Mouse (Mus musculus) thymus, postnatal 14 days (tissue): ENCODE data around the gene Mettl7a1.
"Not testable (repeated sequence)": the region's sequence is repeated elsewhere in the genome, so short reads cannot be mapped to it uniquely, and the experiment has no call there.

Experiments used
- DNase-seq: peaks from one replicate; pipeline ENCODE4 v3.0.0; 2021

Gene Mettl7a1

DNA sequence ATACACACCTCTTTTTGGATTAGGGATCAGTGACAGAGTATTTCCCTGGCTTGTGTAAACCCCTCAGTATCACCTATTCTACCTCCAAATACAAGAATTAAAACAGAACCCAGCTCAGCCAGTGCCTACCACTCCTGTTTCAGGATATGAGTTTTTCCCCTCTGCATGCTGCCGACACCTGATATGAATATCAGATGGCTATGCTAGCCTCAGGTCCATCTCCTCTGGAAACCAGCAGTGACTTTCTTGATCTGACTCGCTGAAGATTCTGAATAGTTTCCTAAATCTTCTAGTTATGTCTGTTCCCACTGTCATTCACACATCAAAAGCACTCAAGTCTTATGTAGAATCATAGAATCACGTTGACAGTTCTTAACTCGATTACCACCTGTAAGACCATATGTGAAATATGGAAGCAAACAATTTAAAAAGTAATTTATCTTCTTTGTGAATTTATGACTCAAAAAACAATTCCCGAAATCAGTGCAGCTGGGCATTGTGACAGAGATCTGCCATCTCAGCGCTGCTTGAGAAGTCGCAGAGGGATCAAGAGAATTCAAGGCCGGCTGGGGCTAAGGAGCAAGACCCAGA is 417 bp upstream of the Mettl7a1 start:
- DNase-seq, result no peak

DNA sequence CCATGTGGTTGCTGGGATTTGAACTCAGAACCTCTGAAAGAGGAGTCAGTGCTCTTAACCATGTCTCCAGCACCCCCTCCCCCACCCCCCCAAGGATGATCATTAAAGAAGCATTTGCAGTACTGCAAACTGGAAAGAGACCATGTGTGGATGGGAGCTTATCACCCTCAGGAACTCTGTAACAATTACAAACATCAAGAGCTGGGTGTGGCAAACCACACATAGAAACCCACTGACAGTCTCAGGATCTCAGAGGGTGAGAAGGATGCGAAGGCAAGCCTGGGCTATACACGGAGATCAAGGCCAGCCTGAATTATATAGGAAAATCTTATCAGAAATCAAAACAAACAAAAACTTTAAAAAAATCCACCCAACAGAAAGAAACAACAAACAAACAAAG is 2.3 kb downstream of the Mettl7a1 start:
- no peak for DNase-seq

DNA sequence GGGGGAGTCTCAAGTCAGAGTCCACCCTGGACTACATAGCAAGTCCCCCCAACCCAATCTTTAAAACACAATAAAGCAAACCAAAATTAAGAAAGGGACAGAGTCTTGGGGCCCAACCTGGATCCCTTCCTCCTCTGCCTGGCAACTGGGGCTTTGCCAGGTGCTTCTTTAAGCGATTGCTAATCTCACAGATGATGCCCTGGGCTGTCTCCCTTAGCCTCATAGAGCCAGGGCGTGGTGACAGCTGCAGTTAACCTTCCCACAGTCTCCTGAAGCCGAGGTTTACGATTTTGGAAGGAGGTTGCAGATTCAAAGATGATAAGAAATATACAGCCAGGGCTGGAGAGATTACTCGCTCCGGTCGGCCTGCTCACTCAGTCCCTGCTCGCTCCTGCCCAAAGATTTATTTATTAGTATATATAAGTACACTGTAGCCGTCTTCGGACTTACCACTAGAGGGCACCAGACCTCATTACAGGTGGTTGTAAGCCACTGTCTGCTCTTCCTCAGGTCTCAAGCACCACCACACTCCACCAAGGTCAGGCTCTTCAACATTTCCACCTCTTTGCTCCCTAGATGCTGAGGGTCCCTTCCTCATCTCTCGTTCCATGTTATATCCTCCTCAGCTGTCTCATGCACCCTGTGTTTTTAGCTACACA is 3.6 kb downstream of the Mettl7a1 start:
- peak; percentile 52 for DNase-seq

DNA sequence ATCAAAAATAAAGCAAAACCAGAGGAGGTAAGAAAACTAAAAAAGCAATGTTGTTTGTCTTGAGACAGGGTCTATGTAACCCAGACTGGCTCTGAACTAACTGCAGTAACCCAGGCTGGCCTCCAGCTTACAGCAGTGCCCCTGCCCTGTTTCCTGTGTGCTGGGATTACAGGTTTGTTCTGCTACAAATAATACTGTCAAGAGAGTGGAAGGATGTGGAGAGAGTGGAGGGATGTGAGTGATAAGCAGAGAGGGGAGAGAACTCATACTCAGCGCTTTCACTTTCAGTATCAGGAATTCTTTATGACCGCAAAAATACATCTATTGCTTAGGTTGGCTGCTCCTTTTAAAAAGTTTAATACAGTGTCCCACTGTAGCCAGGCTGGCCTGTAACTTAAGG is 8.4 kb downstream of the Mettl7a1 start:
- no peak for DNase-seq

DNA sequence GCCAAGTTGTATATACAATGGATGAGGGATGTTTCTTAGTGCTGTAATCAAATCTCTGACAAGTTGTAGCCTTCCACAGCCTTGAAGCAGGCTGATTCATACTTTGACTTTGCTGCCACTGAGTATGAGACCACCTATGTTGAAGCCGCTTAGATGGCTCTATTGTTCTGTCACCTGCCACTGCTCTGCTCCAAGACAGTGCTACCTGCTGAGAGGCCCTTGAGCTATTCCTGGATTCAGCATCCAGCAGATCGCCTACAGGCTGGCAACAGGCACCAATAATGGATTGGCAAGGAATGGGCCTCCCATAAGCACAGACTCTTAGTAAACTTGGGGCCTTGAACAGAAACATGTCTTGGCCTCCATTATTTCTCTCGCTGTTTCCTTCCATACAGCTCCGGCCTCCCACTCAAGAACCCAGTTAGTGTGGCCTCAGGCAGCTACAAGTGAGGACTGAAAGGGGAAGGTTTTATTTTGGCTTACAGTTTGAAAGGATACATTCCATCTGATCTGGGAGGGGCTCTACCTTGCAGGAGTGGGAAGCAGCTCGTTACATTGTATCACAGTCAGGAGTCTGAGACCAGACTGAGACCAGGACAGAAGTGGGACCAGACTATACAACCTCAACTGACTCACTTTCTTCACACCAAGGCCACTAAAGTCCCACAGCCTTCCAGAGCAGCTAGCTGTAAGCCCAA is 10.7 kb downstream of the Mettl7a1 start:
- no peak for DNase-seq

DNA sequence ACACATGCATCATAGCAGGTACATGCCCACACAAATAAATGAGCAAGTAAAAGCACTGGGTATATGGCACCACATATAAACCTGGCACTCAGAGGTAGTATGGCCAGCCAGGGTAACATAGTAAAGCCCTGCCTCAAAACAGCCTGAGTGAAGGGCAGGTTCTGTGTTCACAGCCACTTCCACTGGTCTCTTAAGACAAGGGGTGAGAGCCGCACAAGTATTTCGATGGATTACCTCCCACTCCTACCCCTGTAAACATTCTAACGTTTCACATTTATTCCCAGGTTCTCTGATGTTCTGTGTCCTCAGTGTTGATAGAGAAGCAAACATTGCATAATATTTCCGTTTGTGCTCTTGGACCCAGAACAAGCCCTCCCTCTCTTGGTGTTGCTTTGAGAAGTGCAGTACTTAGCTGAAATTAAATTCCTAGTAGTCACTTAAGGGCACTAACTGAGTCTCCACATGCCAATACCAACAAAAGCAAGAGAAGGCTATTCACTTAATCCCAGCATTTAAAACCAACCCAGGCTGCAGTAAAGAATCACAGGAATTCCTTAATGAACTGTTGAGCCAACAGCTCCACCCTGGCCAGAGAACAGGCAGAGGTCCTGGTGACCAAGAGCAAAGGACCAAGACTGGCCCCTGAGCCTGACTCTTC is 14.2 kb downstream of the Mettl7a1 start:
- not testable (repeated sequence) for DNase-seq

DNA sequence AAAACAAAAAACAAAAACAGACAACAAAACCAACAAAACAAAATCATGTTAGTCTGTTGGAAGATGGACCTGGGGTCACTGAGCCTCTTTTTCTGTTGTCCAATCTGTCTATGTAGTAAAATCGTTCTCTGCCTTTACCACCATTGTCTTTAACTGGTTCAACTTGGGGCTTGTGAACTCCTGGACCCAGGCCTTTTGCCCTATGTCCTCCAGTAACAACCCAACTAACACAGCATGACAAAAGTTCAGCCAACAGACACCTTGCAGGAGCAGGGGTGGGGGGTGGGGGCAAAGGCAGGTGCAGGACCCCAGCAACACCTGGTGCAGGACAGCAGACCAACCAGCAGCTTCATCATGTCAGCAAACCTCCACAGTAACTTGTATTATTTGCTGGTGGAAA is 15.9 kb downstream of the Mettl7a1 start:
- DNase-seq, result no peak

DNA sequence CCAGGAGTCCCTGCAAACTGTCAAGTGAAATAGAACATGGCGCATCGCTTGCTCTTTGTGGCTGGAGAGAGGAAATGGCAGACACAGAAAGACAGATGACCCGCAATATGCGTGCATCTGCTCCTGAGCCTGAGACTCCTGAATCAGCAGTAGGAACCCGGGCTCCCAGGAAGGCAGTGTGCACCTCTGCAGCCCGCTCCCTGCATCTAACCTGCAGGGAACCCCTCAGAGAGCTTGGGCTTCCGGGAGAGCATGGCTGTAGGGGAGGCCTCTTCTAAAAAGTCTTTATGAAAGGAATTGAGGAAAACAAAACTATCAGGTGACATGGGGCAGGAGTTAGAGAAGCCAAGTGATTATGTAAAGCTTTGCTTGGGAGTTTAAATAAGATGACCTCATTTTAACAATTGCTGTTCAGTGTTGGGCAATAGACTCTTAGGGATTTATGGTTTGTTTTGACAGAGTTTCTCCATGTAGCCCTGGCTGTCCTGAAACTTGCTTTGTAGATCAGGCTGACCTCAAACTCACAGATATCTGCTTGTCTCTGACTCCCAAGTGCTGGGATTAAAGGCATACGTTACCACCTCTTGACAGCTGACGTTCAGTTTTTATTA is 16.5 kb downstream of the Mettl7a1 start:
- DNase-seq, result no peak

DNA sequence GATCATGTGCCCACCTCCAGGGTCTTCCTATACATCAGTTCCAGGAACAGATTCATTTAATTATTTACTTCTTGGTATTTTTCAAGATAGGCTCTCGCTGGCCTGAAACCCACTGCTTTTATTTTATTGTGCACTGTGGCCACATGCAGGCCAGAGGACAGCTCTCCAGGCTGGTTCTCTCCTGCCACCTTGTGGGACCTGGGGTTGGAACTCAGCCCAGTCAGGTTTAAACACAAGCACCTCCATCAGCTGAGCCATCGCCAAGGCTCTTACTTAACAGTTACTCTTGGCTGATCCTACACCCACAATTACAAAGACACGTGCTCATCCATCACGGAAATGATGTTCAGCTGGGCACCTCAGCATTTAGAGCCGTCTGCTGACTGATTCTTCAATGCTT is 17.2 kb downstream of the Mettl7a1 start:
- DNase-seq, result no peak

DNA sequence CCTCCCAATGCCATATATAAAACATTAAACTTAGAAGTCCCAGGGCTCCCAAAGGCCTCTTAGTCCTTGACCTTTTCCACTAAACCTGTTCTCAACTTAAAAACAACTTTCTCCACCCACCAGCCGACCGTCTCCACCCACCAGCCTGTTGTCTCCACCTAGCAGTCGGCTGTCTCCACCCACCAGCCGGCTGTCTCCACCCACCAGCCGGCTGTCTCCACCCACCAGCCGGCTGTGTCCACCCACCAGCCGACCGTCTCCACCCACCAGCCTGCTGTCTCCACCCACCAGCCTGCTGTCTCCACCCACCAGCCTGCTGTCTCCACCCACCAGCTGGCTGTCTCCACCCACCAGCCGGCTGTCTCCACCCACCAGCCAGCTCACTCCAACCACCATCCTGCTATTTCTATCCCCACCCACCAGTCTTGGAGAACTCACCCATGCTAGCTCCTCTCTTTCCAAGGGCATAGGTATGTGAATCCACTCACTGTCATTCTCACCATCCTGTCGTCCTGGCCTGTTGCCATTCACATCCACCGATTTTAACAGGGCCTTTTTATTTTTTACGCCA is 20.2 kb downstream of the Mettl7a1 start:
- DNase-seq, result no peak

DNA sequence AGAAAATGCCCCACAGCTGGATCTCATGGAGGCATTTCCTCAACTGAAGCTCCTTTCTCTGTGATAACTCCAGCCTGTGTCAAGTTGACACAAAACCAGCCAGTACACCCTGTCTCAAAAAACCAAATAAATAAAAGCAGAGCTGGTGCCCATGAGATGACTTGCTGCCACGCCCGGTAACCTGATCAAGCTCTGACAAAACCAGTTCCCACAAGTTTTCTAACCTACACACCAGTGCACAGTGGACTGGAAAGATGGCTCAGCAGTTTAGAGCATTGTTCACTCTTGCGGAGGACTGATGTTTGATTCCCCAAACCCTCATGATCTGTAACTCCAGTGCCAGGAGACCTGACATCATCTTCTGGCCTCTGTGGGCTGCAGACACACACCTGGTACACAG is 21.3 kb downstream of the Mettl7a1 start:
- no peak for DNase-seq

DNA sequence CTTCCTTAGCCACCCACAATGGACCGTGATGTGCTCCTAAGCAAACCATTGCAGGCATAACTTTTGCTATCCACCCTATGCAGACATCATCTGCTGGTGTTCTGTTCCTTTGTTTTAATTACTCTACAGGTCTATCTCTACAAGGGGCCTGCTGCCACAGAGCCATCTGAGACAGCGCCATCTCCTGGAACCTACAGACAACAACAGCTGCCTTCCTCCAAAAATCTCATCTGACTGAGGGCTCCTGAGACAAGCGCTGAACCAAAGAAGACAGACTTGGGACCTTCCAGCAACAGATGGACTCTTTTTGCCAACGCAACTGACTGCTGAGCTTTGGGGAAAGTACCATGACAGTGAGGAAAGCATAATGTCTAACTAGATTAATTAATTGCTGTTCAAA is 24.1 kb downstream of the Mettl7a1 start:
- not testable (repeated sequence) for DNase-seq

DNA sequence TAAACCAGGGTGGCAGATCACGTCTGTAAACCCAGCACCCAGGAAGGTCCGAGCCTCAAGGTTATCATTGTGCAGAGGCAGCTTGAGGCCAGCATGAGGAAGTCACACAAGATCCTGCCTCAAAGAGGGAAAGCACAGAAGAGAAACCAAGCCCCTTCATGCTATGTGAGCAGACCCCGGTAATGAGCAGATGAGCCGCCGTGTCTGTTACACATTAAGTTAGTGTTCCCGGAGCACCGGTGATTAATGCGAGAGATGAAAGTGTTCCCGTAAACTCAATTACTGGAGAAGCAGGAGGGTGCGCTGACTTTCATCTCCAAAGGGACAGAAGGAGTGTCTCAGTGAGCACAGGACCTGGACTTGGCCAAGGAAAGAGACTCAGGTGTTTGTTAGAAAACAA is 25.4 kb downstream of the Mettl7a1 start:
- DNase-seq, result not testable (repeated sequence)

DNA sequence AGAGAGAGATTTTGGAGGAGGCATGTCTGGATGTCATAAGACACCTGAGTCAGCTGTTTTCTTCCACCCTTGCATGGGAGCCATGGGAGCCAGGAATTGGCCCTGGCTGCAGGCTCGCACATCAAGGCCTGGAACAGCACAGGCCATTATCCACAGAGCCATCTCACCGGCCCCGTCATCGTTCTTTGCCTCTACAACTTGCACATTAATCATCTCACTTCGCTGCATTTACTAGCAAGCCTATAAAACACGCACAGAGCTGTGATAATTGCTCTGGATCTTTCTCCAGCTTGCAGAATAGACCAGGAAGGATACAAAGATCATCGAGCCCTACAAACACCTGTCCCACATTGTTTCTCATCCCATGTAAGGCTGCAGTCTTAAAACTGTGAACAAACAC is 26.8 kb downstream of the Mettl7a1 start:
- DNase-seq, result no peak

DNA sequence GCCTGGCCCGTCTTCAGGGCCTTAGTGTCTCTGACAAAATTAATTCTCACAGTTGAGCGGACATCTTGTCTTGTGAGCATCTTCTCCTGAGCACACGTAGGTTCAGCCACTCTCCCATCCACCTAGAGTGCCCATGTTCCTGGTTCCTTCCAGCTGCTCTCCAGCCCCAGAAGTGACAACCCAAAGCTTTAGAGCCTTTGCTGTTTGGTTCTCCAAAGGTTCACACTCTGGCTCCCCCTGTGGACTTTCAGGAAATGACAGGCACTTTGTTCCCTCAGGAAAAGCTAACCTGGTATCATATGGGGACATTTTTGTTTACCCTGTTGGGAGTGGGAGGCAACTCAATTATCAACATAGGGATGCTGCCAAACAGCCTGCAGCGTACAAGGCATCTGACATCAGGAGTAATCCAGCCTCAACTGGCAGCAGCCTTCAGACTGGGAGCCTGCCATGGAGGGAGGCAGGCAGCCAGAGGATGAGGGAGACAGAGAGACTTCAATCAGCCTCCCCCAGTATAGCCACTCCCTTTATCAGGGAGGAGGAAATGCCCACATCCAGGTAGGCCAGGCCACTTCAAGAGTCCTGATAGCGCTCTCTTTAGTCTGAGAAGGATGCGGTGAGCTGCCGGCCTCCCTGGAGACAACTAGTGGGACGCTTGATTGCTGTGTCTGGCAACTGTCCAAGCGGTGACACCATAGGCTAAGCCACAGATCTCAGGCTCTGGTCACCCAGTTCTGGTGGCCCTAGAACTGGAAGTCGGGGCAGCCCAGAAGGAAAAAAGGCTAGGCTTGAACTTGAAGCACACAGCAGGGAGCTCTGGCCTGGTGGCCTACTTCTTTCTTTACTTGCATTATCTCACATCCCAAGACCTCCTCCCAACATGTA is 28.4 kb downstream of the Mettl7a1 start:
- not testable (repeated sequence) for DNase-seq

DNA sequence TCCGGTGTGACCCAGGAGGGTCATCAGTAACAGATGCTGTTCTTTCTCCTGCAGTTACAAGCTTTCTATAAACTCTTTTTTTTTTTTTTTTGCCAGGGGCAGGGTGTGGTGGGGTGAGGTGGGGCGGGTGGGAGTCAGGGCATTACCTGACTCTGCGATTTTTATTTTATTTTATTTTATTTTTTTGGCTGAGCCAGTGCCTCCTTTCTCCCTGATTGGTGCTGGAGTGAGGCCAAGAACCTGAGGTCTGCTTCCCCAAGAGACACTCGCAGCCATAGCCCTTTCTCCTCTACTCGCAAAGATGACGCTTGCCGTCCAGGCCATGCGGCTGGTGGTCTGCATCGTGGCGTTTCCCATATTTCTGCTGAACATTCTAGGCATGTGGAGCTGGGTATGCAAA is 30.7 kb downstream of the Mettl7a1 start, which contains the start of gene Mettl7a3:
Mettl7a3 (plus strand) TSS at position 301 of the 400 bp plus-strand sequence.
- no peak for DNase-seq

DNA sequence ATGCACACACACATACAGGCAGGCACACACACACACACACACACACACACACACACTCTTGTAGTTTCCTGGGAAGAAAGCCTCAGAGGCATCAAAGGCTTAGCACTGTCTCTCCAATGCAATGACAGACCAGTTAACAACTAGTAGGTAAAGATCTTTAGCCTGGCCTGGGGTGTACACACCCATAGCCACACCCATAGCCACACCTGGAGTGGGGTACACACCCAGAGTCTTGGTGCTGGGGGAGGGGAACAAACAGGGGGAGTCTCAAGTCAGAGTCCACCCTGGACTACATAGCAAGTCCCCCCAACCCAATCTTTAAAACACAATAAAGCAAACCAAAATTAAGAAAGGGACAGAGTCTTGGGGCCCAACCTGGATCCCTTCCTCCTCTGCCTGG is 33.4 kb downstream of the Mettl7a1 start:
- not testable (repeated sequence) for DNase-seq

DNA sequence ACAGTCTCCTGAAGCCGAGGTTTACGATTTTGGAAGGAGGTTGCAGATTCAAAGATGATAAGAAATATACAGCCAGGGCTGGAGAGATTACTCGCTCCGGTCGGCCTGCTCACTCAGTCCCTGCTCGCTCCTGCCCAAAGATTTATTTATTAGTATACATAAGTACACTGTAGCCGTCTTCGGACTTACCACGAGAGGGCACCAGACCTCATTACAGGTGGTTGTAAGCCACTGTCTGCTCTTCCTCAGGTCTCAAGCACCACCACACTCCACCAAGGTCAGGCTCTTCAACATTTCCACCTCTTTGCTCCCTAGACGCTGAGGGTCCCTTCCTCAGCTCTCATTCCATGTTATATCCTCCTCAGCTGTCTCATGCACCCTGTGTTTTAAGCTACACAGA is 33.9 kb downstream of the Mettl7a1 start:
- DNase-seq, result peak; percentile 80

DNA sequence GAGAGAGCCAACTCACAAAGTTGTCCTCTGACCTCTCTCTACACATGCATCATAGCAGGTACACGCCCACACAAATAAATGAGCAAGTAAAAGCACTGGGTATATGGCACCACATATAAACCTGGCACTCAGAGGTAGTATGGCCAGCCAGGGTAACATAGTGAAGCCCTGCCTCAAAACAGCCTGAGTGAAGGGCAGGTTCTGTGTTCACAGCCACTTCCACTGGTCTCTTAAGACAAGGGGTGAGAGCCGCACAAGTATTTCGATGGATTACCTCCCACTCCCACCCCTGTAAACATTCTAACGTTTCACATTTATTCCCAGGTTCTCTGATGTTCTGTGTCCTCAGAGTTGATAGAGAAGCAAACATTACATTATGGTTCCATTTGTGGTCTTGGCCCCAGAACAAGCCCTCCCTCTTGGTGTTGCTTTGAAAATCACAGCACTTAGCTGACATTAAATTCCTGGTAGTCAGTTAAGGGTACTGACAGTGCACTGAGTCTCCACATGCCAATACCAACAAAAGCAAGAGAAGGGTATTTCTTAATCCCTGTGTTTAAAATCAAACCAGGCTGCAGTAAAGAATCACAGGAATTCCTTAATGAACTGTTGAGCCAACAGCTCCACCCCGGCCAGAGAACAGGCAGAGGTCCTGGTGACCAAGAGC is 37.5 kb downstream of the Mettl7a1 start:
- not testable (repeated sequence) for DNase-seq

DNA sequence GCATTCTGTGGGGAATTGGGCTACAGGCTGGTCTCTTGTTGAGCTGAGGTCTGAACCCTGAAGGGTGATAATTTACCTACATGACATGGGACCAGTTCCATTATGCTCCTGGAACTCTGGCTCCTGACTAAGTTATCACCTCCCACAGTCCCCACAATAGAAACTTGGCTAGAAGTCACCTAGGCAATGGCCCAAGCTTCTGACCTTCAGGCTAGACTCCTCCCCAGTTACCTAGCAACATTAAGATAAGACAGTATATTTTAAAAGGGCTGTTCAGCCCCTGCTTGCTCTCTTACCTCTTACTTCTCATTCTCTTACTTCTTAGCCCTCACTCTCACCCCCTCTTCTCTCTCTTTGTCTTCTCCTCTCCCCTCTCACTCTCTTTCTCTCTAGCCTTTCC is 41.5 kb downstream of the Mettl7a1 start:
- no peak for DNase-seq

DNA sequence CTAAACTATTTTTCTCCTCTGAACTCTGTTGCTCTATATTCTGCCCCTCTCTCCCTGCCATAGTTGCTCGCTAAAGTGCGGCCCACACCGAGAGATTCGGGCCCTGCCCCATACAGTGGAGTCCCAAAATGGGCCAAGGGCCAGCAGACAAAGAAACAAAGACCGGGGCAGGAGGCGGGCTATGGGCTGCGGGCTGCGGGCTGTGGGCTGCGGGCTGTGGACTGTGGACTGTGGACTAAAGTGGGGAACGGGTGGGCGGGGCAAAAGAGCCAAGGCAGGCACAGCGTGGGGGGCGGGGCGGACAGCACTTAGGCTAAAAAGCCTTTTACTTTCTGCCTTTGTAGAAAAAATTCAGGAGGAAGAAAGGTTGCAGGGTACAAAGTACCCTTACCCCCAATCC is 42.8 kb downstream of the Mettl7a1 start:
- DNase-seq, result no peak
